Mouse (Mus musculus): ENCODE data around the gene Hist2h3c2.

The Hist2h3c2 gene

DNA sequence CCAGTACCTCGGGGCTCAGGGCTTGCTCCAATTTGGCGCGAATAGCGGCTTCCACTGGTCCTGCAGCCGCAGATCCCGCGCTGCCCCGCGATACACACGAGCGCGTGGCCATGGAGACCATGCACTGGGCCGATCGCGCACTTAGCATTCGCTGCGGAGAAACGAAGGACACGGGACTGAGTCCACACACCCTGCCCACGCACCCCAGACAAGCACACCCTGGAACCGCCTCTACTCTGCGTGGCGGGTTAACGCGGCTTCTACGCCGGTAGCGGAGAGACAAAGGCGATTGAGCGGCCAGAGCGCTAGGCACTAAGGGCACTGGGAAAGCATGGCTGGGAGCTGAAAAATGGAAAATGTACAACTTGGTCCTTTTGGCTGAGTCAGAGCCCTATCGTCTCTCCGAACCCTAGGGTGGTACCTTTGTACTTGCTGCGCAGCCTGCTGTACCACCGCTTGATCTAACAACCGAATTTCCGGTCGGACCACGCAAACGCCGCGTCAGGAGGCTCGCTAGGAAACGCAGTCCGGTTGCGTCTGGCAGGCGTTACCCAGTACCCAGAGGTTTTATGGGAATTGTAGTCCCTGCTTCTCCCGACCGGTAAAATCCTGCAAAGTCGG, 41.7 kb downstream of the Hist2h3c2 start:
- peak; percentile 92 for DNase-seq (ENCODE audit: low read depth, low spot score)

DNA sequence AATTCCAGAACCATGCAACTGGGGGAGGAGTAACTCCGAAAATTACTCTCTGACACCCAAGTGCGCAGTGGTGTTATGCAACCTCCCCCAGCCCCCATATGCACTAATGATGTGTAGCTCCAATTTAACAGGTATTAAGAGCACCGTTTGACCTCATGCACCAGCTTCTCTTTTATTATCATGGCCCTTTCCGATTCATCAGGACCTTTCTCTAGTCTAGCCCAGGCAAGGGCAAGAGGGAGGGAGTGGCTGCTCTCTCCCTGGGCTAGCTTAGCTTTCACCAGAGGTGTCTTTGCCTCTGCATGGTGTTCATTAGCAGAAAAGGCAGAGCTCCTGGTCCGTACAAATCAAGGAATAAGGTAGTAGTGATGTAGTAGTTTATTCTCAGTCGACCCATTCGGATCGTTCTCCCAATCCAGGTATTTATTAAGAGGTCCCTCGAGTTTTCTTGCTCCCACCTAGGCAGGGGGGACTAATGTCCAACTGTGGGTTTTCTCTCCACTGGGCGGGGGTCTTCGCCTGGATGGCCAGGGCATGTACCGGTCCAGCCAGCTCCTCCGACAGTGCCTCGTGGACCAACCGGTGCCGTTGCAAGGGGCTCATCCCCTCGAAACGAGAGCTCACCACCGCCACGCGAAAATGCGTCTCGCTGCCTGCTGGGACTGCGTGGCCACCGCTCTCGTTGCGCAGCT, 42.3 kb downstream of the Hist2h3c2 start:
- no peak for DNase-seq (ENCODE audit: low read depth, low spot score)

DNA sequence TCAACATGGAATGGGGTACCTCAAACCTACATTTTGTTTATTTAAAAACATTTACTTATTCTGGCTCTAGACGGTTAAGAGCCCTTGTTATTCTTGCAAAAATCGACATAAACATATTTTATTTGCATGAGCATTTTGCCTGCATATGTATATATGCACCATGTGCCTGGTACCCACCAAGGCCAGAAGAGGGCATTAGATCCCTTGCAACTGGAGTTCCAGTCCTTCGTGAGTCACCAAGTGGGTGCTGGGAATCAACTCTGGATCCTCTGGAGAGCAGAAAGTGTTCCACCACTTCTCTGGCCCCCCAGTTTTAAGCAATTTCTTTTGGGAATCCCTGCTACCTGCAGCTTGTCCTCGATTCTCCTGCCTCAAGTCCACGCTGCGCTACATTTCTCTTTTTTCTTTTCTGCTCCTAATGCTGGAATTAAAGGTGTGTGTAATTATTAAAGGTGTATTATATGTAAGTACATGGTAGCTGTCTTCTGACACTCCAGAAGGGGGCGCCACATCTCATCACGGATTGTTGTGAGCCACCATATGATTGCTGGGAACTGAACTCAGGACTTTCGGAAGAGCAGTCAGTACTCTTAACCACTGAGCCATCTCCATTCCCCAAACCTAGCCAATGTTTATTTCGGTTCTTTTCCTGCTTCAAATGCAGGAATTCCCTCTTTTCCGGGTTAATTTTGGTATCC, 43.2 kb downstream of the Hist2h3c2 start:
- no peak for DNase-seq (ENCODE audit: low read depth, low spot score)

DNA sequence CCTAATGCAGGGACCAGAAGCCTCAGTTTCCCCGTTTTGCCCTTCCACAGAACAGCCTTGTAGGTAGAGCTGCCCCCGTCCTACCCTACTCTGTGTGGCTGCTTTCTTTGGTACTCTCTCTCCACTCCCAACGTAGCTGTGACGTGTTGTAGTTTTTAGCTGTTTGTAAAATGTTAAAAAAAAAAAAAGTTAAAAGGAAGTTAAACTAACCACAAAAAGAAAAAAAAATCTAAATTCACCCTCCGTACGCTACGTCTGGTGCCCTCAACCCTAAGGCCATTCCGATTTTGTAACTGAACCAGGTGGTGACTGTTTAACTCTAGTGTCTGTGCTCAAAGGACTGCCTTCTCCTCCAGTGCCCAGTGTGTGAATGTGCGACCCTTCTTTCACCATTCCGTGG, 44.0 kb downstream of the Hist2h3c2 start:
- no peak for DNase-seq (ENCODE audit: low read depth, low spot score)

DNA sequence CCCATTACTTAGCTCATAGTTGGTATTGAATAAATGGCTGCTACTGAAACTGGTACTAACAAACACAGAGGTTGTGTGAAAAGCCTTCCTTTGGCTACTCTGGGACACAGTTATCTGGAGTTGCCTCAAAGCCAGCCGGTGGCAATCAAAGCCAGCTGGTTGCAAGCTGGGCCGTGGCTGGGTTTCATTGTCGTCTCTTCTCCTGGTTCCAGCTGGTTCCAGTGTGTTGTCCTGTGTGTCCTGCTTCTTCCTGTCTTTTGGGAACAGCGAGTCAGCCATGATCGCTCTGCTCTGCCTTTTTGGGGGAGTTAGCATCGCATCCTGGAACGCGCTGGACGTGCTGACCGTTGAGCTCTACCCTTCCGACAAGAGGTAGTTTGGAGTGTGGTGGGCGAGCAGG, 46.0 kb downstream of the Hist2h3c2 start:
- no peak for DNase-seq (ENCODE audit: low read depth, low spot score)

All from forelimb bud, embryonic 11.5 days (tissue).